Mouse (Mus musculus) erythroblast, adult 5-6 weeks (primary cell): ENCODE results near the gene Rnd3. TPM values are rescaled to one million over a fixed set of nuclear protein-coding genes. Genes with fewer than 3 reads are reported as not detected.

Experiments used
- ATAC-seq: replicated peaks from 2 replicates; pipeline ENCODE4 v1.8.0; 2016; ENCODE audit warnings: moderate number of reproducible peaks, mild to moderate bottlenecking, moderate TSS enrichment, inconsistent platforms; ENCODE audit not compliant: poor library complexity, low FRiP score, severe bottlenecking
- total RNA-seq, 2 experiments: library from RNA; stranded (forward) in 1 of 2; stranded (reverse) in 1 of 2; fragments of 150-400 nt in 1 of 2; fragments of 200-764, 138-1000 nt in 1 of 2; gene quantifications; 2 replicates each; pipeline versions ENCODE4 v1.2.3 to v1.2.4; 2015 to 2017; ENCODE audit warnings: low replicate concordance in 2 of 2

Rnd3 gene
- 2.5 and 4.2 TPM in 2 replicates for total RNA-seq (2015; ENCODE audit: low replicate concordance)
- total RNA-seq (2017; ENCODE audit: low replicate concordance), result 4.5 and 4.9 TPM in 2 replicates

- no peak for ATAC-seq
Observed at GRCm38 (mm10) chr2:51148975-51149374, at the start of gene Rnd3. Gene Rnd3 (minus strand): TSS chr2:51149111.

- no peak for ATAC-seq
Observed at GRCm38 (mm10) chr2:51192319-51192718, 43.4 kb upstream of the Rnd3 start.

GRCm38 (mm10) chr2:51185762-51186161 lies 36.9 kb upstream of the Rnd3 start:
- no peak for ATAC-seq

- ATAC-seq, result no peak
Observed at GRCm38 (mm10) chr2:51182990-51183389, 34.1 kb upstream of the Rnd3 start.

GRCm38 (mm10) chr2:51181376-51181775 lies 32.5 kb upstream of the Rnd3 start:
- no peak for ATAC-seq

- no peak for ATAC-seq
Observed at GRCm38 (mm10) chr2:51179096-51179495, 30.2 kb upstream of the Rnd3 start.

GRCm38 (mm10) chr2:51177615-51178014 lies 28.7 kb upstream of the Rnd3 start:
- no peak for ATAC-seq

GRCm38 (mm10) chr2:51175276-51175675 lies 26.4 kb upstream of the Rnd3 start:
- ATAC-seq, result no peak

- no peak for ATAC-seq
Observed at GRCm38 (mm10) chr2:51161110-51161509, 12.2 kb upstream of the Rnd3 start.

GRCm38 (mm10) chr2:51148454-51148853 lies 457 bp downstream of the Rnd3 start:
- ATAC-seq, result no peak

- ATAC-seq, result no peak
Observed at GRCm38 (mm10) chr2:51148065-51148407, 875 bp downstream of the Rnd3 start.

GRCm38 (mm10) chr2:51147318-51148064 lies 1.4 kb downstream of the Rnd3 start:
- ATAC-seq, result no peak

GRCm38 (mm10) chr2:51146871-51147317 lies 2.0 kb downstream of the Rnd3 start:
- no peak for ATAC-seq

- no peak for ATAC-seq
Observed at GRCm38 (mm10) chr2:51145838-51146470, 3.0 kb downstream of the Rnd3 start.

- ATAC-seq, result no peak
Observed at GRCm38 (mm10) chr2:51144380-51145120, 4.4 kb downstream of the Rnd3 start.

- ATAC-seq, result no peak
Observed at GRCm38 (mm10) chr2:51142422-51142821, 6.5 kb downstream of the Rnd3 start.

- no peak for ATAC-seq
Observed at GRCm38 (mm10) chr2:51141345-51141744, 7.6 kb downstream of the Rnd3 start.

- no peak for ATAC-seq
Observed at GRCm38 (mm10) chr2:51140486-51140885, 8.4 kb downstream of the Rnd3 start.

GRCm38 (mm10) chr2:51139912-51140446 lies 8.9 kb downstream of the Rnd3 start:
- ATAC-seq, result no peak

GRCm38 (mm10) chr2:51139218-51139911 lies 9.5 kb downstream of the Rnd3 start:
- no peak for ATAC-seq
